In genomic region chr3:116614295-116614892, GRCm38 (mm10) we compare ENCODE assay signal across 8 mouse cellular contexts. TPM values are rescaled to one million over a fixed set of nuclear protein-coding genes. Genes with fewer than 3 reads are reported as not detected.
DNase-seq lines count a peak whose midpoint lies in the region; ATAC-seq and TF ChIP-seq lines count a peak whose summit lies in the region.

TSS of gene Trmt13 (minus strand) at chr3:116614587.

- TF ChIP-seq CTCF in left cerebral cortex, adult 2 months (IDR thresholded peaks at IDR 0.05) = no peak

- no peak within 1 kb of the TSS for H3K4me3 ChIP-seq in heart, embryonic 10.5 days
- no peak within 1 kb of the TSS for H3K4me3 ChIP-seq in heart, embryonic 14.5 days (ENCODE audit: control insufficient read depth in 1 of 2, insufficient read depth in 1 of 2, low read depth in 1 of 2, low read length in 2 of 2)
- H3K4me3 ChIP-seq in left cerebral cortex, adult 2 months = peak within 1 kb of the TSS; percentile 34

- no peak within 1 kb of the TSS for H3K27ac ChIP-seq in heart, embryonic 10.5 days
- no peak within 1 kb of the TSS for H3K27ac ChIP-seq in heart, embryonic 14.5 days (replicated peaks in 1 of 2; ENCODE audit: control insufficient read depth in 1 of 2, insufficient read depth in 1 of 2, low read depth in 2 of 2, low read length in 2 of 2)
- H3K27ac ChIP-seq in left cerebral cortex, adult 2 months = peak within 1 kb of the TSS; percentile 75

- intact Hi-C loops in left cerebral cortex, adult 2 months (cut with DNase I) = no loop called here

- H3K9ac ChIP-seq in heart, embryonic 14.5 days (ENCODE audit: low read length) = no peak within 1 kb of the TSS

- H3K4me2 ChIP-seq in heart, embryonic 14.5 days (ENCODE audit: low read length) = no peak within 1 kb of the TSS

- H3K27me3 ChIP-seq in heart, embryonic 10.5 days (ENCODE audit: insufficient read depth, poor library complexity, severe bottlenecking) = no peaks in the 10 kb centered on the region
- no peaks in the 10 kb centered on the region for H3K27me3 ChIP-seq in heart, embryonic 14.5 days (ENCODE audit: control insufficient read depth, insufficient read depth, low read length)

- no peak for DNase-seq in heart, embryonic 10.5 days (ENCODE audit: low spot score)
- DNase-seq in heart, postnatal 4 days = no peak
- no peak for DNase-seq in adrenal gland, adult 8-10 months
- DNase-seq in left cerebral cortex, adult 2 months (ENCODE audit: extremely low spot score in 1 of 2, low spot score in 2 of 2) = peak in 1 of 2 experiments; percentile 14
- peak; percentile 22 to 50 for DNase-seq in lung, postnatal 4 days
- DNase-seq in embryo, embryonic 11 days = no peak
- DNase-seq in cerebellum, adult 8-10 months = no peak

- H3K36me3 ChIP-seq in heart, embryonic 10.5 days = peaks cover 70% of the 10 kb centered on the region
- peaks cover 76% of the 10 kb centered on the region for H3K36me3 ChIP-seq in heart, embryonic 14.5 days (ENCODE audit: control insufficient read depth, insufficient read depth, low read length)

- no peaks in the 10 kb centered on the region for H3K4me1 ChIP-seq in heart, embryonic 10.5 days
- H3K4me1 ChIP-seq in heart, embryonic 14.5 days (ENCODE audit: control insufficient read depth in 2 of 2, insufficient read depth in 2 of 2, low read length in 2 of 2) = no peaks in the 10 kb centered on the region

- no peak for ATAC-seq in heart, embryonic 14.5 days (ENCODE audit: insufficient number of reproducible peaks, insufficient read depth, low FRiP score, low read depth)

- 86% methylated on average over 10 of the region's 10 CpGs for WGBS in heart, embryonic 10.5 days
- 82% methylated on average over 10 of the region's 10 CpGs for WGBS in heart, embryonic 14.5 days

- H3K9me3 ChIP-seq in heart, embryonic 10.5 days = no peaks in the 10 kb centered on the region
- no peaks in the 10 kb centered on the region for H3K9me3 ChIP-seq in heart, embryonic 14.5 days (ENCODE audit: control insufficient read depth, low read length)

RNA-seq across cellular contexts. Expression of gene Trmt13, which starts in this region (rescaled TPM):
- polyA plus RNA-seq in heart, embryonic 10.5 days (2016; fragmentation: Nextera tagmentation; extraction: Ambion mirVana) = 18.6 and 24.8 TPM in 2 replicates
- total RNA-seq in heart, postnatal 4 days (2021) = 1 to 10 TPM; 7.1 to 9.0 TPM
- total RNA-seq in adrenal gland, adult 8-10 months (2022) = 10 to 100 TPM; 13.6 to 27.7 (median 18.2) TPM
- polyA plus RNA-seq in heart, embryonic 14.5 days (2014; fragmentation: Nextera tagmentation; extraction: Ambion mirVana) = 18.7 and 22.3 TPM in 2 replicates
- 10 to 100 TPM; 17.4 to 19.4 TPM for total RNA-seq in left cerebral cortex, adult 2 months (2021)

Comparison
In these comparisons a context has a peak if more than half of its experiments do, and no peak if none do; other contexts are left out.
1. DNase-seq: peak in lung, postnatal 4 days (2 of 2); none in heart, embryonic 10.5 days (single experiment), heart, postnatal 4 days (single experiment), adrenal gland, adult 8-10 months (single experiment), embryo, embryonic 11 days (single experiment) and cerebellum, adult 8-10 months (single experiment).